Mouse (Mus musculus): ENCODE results near the gene Lbhd2. TPM values are rescaled to one million over a fixed set of nuclear protein-coding genes. Genes with fewer than 3 reads are reported as not detected.

The Lbhd2 gene
- total RNA-seq (2021): not detected
- long read RNA-seq, experiment 1: 0 reads
- long read RNA-seq, experiment 2: 0 reads

GRCm38 (mm10) chr12:111406622-111407021, at the start of gene Lbhd2:
Gene Lbhd2 (plus strand): TSS chr12:111406809.
- intact Hi-C loops (cut with DNase I): no loop called here
- no peak for DNase-seq

- DNase-seq: no peak
- intact Hi-C loops (cut with DNase I): no loop called here
Observed at GRCm38 (mm10) chr12:111360671-111361070, 45.9 kb upstream of the Lbhd2 start.

- no peak for DNase-seq
- intact Hi-C loops (cut with DNase I): no loop called here
Observed at GRCm38 (mm10) chr12:111361319-111362098, 45.1 kb upstream of the Lbhd2 start.

GRCm38 (mm10) chr12:111364234-111364633, 42.4 kb upstream of the Lbhd2 start:
- DNase-seq: no peak
- intact Hi-C loops (cut with DNase I): no loop called here

- no peak for DNase-seq
- intact Hi-C loops (cut with DNase I): no loop called here
Observed at GRCm38 (mm10) chr12:111367065-111367464, 39.5 kb upstream of the Lbhd2 start.

GRCm38 (mm10) chr12:111370249-111370648, 36.4 kb upstream of the Lbhd2 start:
- intact Hi-C loops (cut with DNase I): no loop called here
- no peak for DNase-seq

- intact Hi-C loops (cut with DNase I): no loop called here
- no peak for DNase-seq
Observed at GRCm38 (mm10) chr12:111371905-111372304, 34.7 kb upstream of the Lbhd2 start.

- no peak for DNase-seq
- intact Hi-C loops (cut with DNase I): no loop called here
Observed at GRCm38 (mm10) chr12:111373411-111373810, 33.2 kb upstream of the Lbhd2 start.

- intact Hi-C loops (cut with DNase I): no loop called here
- no peak for DNase-seq
Observed at GRCm38 (mm10) chr12:111374727-111375126, 31.9 kb upstream of the Lbhd2 start.

- intact Hi-C loops (cut with DNase I): no loop called here
- no peak for DNase-seq
Observed at GRCm38 (mm10) chr12:111375559-111375958, 31.1 kb upstream of the Lbhd2 start.

- DNase-seq: no peak
- intact Hi-C loops (cut with DNase I): no loop called here
Observed at GRCm38 (mm10) chr12:111376053-111376452, 30.6 kb upstream of the Lbhd2 start.

GRCm38 (mm10) chr12:111376826-111377331, 29.7 kb upstream of the Lbhd2 start:
- intact Hi-C loops (cut with DNase I): no loop called here
- peak; percentile 57 to 60 for DNase-seq

GRCm38 (mm10) chr12:111377376-111377973, 29.1 kb upstream of the Lbhd2 start, which contains the start of gene Cdc42bpb:
Gene Cdc42bpb (minus strand): TSS chr12:111377718.
- intact Hi-C loops (cut with DNase I): no loop called here
- peak; percentile 91 to 93 for DNase-seq

GRCm38 (mm10) chr12:111377986-111378490, 28.6 kb upstream of the Lbhd2 start:
- intact Hi-C loops (cut with DNase I): no loop called here
- no peak for DNase-seq

- DNase-seq: no peak
- intact Hi-C loops (cut with DNase I): no loop called here
Observed at GRCm38 (mm10) chr12:111378812-111379211, 27.8 kb upstream of the Lbhd2 start.

- intact Hi-C loops (cut with DNase I): no loop called here
- no peak for DNase-seq
Observed at GRCm38 (mm10) chr12:111385883-111386641, 20.5 kb upstream of the Lbhd2 start.

- intact Hi-C loops (cut with DNase I): no loop called here
- no peak for DNase-seq
Observed at GRCm38 (mm10) chr12:111386642-111387120, 19.9 kb upstream of the Lbhd2 start.

- no peak for DNase-seq
- intact Hi-C loops (cut with DNase I): no loop called here
Observed at GRCm38 (mm10) chr12:111387146-111387545, 19.5 kb upstream of the Lbhd2 start.

GRCm38 (mm10) chr12:111394008-111394407, 12.6 kb upstream of the Lbhd2 start:
- DNase-seq: no peak
- intact Hi-C loops (cut with DNase I): no loop called here

GRCm38 (mm10) chr12:111396997-111397396, 9.6 kb upstream of the Lbhd2 start:
- DNase-seq: no peak
- intact Hi-C loops (cut with DNase I): no loop called here

Data from gastrocnemius, postnatal 36 days (tissue).